Mouse (Mus musculus): ENCODE data around the gene Riok1. TPM values are rescaled to one million over a fixed set of nuclear protein-coding genes. Genes with fewer than 3 reads are reported as not detected.

Gene Riok1
- total RNA-seq (2018; cell fraction: chromatin; rRNA removed), result 100 to 1,000 TPM in 19 of 26 experiments, 10 to 100 TPM in 7; 51.5 to 181 (median 118) TPM
- 10 to 100 TPM in 25 of 26 experiments, 1 to 10 TPM in 1; 9.5 to 21.7 (median 15.4) TPM for total RNA-seq (2018; cell fraction: cytosol; rRNA removed)
- total RNA-seq (2018; cell fraction: nucleus; rRNA removed), result 10 to 100 TPM; 31.5 to 97.1 (median 54.6) TPM
- 13.6 to 19.2 TPM (median 18.8 TPM) in 3 replicates for polyA plus RNA-seq (2018)

- 7% methylated on average over 36 of the region's 37 CpGs for WGBS (ENCODE audit: missing documents)
- peak within 1 kb of the TSS; percentile 98 for H3K4me3 ChIP-seq (ENCODE audit: inconsistent target)
Observed at GRCm38 (mm10) chr13:38036343-38037043, at the start of gene Riok1. TSS of gene Riok1 (plus strand) at chr13:38036995.

DNA sequence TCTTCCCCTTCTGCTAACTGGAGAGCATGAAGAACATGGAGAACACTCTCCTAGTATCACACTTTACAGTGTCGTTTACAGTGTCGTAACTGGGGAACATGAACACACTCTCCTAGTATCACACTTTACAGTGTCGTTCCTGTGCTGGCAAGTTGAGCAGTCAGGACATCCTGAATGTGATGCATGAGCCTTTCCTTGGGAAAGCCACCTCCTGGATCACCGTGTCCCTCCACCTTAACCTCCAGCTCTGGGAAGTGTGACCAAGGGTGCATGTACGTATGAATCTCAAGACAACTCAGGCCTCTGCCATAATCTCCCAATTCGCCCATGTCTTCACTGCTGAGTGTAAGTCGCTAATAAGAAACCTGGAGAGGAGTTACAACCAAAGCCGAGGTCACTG, 47.1 kb upstream of the Riok1 start:
- Histone ChIP-seq H3K27ac (no peak overlapping the region), H3K79me2 (ENCODE audit: inconsistent target) (peaks cover 71% of the 10 kb centered on the region), H3K4me3 (ENCODE audit: inconsistent target) (no peak overlapping the region), H3K36me3 (ENCODE audit: inconsistent target) (peaks cover 53% of the 10 kb centered on the region)
- WGBS (ENCODE audit: missing documents), result 90% methylated on average over 8 of the region's 8 CpGs

More at GRCm38 (mm10) chr13:38036343-38037043, at the start of gene Riok1:
- Histone ChIP-seq H3K27ac (peak within 1 kb of the TSS; percentile 57), H3K36me3 (ENCODE audit: inconsistent target) (peaks cover 10% of the 10 kb centered on the region), H3K79me2 (ENCODE audit: inconsistent target) (peaks cover 36% of the 10 kb centered on the region)

GRCm38 (mm10) chr13:37992638-37993371, 44.0 kb upstream of the Riok1 start:
- H3K4me3 ChIP-seq (ENCODE audit: inconsistent target), result peak overlapping the region; percentile 71
- peaks cover 58% of the 10 kb centered on the region for H3K79me2 ChIP-seq (ENCODE audit: inconsistent target)
- H3K36me3 ChIP-seq (ENCODE audit: inconsistent target), result peaks cover 22% of the 10 kb centered on the region
- WGBS (ENCODE audit: missing documents), result 3% methylated on average over 10 of the region's 10 CpGs
- H3K27ac ChIP-seq, result peak overlapping the region; percentile 39

GRCm38 (mm10) chr13:37993376-37993703, 43.5 kb upstream of the Riok1 start:
- peak overlapping the region; percentile 39 for H3K27ac ChIP-seq

DNA sequence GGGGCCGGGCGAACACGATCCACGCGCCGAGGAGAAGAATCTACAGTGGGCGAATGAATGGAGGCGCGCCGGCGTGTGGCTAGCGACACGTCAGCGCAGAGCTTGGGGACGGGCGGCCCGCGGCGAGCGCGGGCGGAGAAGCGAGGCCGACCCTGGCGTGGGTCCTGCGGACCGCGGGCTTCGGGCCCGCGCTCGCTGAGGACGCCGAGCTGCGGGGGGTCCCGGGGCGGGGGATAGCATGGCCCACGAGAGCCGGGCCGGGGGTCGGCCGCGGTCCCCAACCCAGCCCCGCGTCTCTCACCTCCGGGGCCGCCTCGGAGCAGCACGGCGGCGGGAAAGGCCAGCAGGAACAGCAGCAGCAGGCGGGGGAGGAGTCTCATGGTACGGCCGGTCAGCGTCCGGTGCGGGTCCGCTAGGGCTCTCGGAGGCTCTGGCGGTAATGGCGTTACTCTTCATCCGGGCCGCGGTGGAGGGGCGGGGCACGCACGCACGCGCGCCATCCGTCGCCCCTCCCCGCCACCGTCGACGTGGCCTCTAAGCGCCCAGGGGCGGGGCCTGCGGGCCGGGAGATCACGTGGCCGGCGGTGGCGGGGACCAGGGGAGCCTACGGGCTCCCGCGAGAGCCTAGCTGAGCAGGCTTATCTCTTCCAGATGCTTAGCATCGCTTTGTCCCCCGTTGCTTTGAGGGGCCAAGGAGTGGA, 42.9 kb upstream of the Riok1 start, which contains the start of gene Ssr1:
Gene Ssr1 (minus strand): TSS at position 514 of the 701 bp plus-strand sequence.
- Histone ChIP-seq H3K27ac (peak within 1 kb of the TSS; percentile 39), H3K79me2 (ENCODE audit: inconsistent target) (peaks cover 47% of the 10 kb centered on the region), H3K36me3 (ENCODE audit: inconsistent target) (peaks cover 14% of the 10 kb centered on the region), H3K4me3 (ENCODE audit: inconsistent target) (peak within 1 kb of the TSS; percentile 71)
- WGBS (ENCODE audit: missing documents), result under 1% methylated on average over 73 of the region's 89 CpGs

More at GRCm38 (mm10) chr13:37993376-37993703, 43.5 kb upstream of the Riok1 start:
- Histone ChIP-seq H3K36me3 (ENCODE audit: inconsistent target) (peaks cover 19% of the 10 kb centered on the region), H3K4me3 (ENCODE audit: inconsistent target) (peak overlapping the region; percentile 71), H3K79me2 (ENCODE audit: inconsistent target) (peaks cover 52% of the 10 kb centered on the region)
- under 1% methylated on average over 14 of the region's 17 CpGs for WGBS (ENCODE audit: missing documents)

DNA sequence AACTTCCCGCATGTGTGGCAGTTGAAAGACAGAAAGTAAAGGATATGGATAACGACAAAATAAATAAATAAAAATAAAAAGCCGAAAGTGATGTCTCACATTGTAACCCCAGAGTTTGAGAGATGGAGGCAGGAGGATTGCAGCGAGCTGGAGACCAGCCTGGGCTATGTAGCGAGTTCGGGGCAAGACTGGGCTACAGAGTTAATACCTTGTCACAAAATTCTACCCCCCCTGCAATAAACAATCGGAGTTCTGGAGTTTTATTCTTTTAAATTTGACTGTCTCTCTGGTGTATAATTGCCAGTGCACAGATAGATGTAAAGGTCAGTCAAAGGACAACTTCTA, 42.4 kb upstream of the Riok1 start:
- 13% methylated on average over 7 of the region's 7 CpGs for WGBS (ENCODE audit: missing documents)
- Histone ChIP-seq H3K36me3 (ENCODE audit: inconsistent target) (peaks cover 8% of the 10 kb centered on the region; the same call in 1 of the 2 replicates), H3K4me3 (ENCODE audit: inconsistent target) (peak overlapping the region; percentile 22; the same call in 1 of the 2 replicates), H3K27ac (no peak overlapping the region), H3K79me2 (ENCODE audit: inconsistent target) (peaks cover 42% of the 10 kb centered on the region)

DNA sequence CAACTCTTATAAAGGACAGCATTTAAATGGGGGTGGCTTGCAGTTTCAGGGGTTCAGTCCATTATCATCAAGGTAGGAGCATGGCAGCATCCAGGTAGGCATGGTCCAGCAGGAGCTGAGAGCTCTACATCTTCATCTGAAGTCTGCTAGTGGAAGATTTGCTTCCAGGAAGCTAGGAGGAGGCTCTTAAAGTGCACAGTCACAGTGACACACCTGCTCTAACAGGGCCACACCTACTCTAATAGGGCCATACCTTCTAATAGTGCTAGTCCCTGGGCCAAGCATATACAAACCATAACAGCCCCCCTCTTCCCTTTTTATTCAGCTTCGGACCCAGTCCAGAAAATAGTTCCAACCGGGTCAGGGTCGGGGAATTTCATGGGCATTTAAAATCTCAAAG, 37.1 kb upstream of the Riok1 start:
- Histone ChIP-seq H3K79me2 (ENCODE audit: inconsistent target) (no peaks in the 10 kb centered on the region), H3K4me3 (ENCODE audit: inconsistent target) (no peak overlapping the region), H3K27ac (no peak overlapping the region), H3K36me3 (ENCODE audit: inconsistent target) (no peaks in the 10 kb centered on the region)
- 89% methylated on average over 3 of the region's 3 CpGs for WGBS (ENCODE audit: missing documents)

- 50% methylated on average over 1 of the region's 1 CpGs for WGBS (ENCODE audit: missing documents)
- Histone ChIP-seq H3K79me2 (ENCODE audit: inconsistent target) (no peaks in the 10 kb centered on the region), H3K36me3 (ENCODE audit: inconsistent target) (no peaks in the 10 kb centered on the region), H3K27ac (no peak overlapping the region), H3K4me3 (ENCODE audit: inconsistent target) (no peak overlapping the region)
Observed at GRCm38 (mm10) chr13:38002461-38002860, 34.3 kb upstream of the Riok1 start.

GRCm38 (mm10) chr13:38007972-38008371, 28.8 kb upstream of the Riok1 start:
- WGBS (ENCODE audit: missing documents), result 100% methylated on average over 2 of the region's 2 CpGs
- Histone ChIP-seq H3K79me2 (ENCODE audit: inconsistent target) (no peaks in the 10 kb centered on the region), H3K4me3 (ENCODE audit: inconsistent target) (no peak overlapping the region), H3K27ac (no peak overlapping the region), H3K36me3 (ENCODE audit: inconsistent target) (no peaks in the 10 kb centered on the region)

DNA sequence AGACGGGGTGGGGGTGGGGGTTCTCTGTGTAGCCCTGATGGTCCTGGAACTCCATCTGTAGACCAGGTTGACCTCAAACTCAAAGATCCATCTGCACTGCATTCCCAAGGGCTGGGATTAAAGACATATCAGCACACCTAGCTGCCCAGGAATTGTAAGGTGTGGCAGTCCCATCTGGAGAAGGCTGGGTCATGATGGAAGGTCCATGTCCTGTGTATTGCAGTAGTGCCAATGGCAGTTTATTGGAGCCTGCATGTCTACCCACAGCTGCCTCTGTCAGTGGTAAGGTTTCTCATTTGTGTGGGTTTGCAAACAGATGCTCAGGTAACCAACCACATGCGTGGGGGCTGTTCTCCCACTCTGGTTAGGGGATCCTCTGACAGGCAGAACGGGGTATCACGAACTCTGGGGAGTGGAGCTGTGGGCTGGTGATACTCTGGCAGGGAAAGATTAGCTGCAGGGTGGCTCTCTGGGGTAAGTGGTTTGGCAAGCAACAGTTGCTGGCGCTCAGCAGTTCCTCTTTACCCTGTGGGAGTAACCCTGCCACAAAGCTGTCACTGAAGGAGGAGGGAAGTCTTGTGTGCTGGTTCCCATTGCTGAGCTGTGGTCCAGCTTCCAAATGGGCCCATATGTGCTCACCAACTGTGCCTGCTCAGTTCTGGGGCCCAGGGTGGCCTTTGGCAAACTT, 26.9 kb upstream of the Riok1 start:
- Histone ChIP-seq H3K4me3 (ENCODE audit: inconsistent target) (no peak overlapping the region), H3K36me3 (ENCODE audit: inconsistent target) (no peaks in the 10 kb centered on the region), H3K79me2 (ENCODE audit: inconsistent target) (no peaks in the 10 kb centered on the region), H3K27ac (peak overlapping the region; percentile 48)
- 7% methylated on average over 4 of the region's 5 CpGs for WGBS (ENCODE audit: missing documents)

- 10% methylated on average over 5 of the region's 5 CpGs for WGBS (ENCODE audit: missing documents)
- no peaks in the 10 kb centered on the region for H3K36me3 ChIP-seq (ENCODE audit: inconsistent target)
- no peaks in the 10 kb centered on the region for H3K79me2 ChIP-seq (ENCODE audit: inconsistent target)
- peak overlapping the region; percentile 48 for H3K27ac ChIP-seq
- H3K4me3 ChIP-seq (ENCODE audit: inconsistent target), result no peak overlapping the region
Observed at GRCm38 (mm10) chr13:38010444-38010910, 26.3 kb upstream of the Riok1 start.

DNA sequence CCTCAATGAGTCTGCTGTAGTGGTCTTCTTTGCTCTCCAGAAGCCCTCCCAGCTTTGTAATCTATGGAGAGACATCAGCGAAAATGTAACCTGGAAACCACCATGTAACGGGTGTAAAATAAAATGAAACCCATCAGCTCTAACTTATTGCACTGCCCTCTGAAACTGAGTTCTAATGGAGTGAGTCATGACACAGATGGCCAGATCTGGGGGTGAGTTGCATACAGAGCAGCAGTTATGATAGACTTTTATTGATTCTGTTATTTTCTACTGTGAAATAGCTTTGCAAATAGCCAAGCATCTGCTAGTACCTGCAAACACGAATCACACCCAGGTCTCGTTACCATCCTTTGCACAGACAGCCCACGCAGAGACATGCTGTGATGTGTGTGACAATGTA, 24.4 kb upstream of the Riok1 start:
- no peak overlapping the region for H3K4me3 ChIP-seq (ENCODE audit: inconsistent target)
- H3K79me2 ChIP-seq (ENCODE audit: inconsistent target), result no peaks in the 10 kb centered on the region
- whole genome bisulfite sequencing (ENCODE audit: missing documents), result 95% methylated on average over 5 of the region's 5 CpGs
- H3K27ac ChIP-seq, result no peak overlapping the region
- no peaks in the 10 kb centered on the region for H3K36me3 ChIP-seq (ENCODE audit: inconsistent target)

- 92% methylated on average over 4 of the region's 4 CpGs for WGBS (ENCODE audit: missing documents)
- Histone ChIP-seq H3K4me3 (ENCODE audit: inconsistent target) (no peak overlapping the region), H3K27ac (no peak overlapping the region)
Observed at GRCm38 (mm10) chr13:38015591-38015990, 21.2 kb upstream of the Riok1 start.

DNA sequence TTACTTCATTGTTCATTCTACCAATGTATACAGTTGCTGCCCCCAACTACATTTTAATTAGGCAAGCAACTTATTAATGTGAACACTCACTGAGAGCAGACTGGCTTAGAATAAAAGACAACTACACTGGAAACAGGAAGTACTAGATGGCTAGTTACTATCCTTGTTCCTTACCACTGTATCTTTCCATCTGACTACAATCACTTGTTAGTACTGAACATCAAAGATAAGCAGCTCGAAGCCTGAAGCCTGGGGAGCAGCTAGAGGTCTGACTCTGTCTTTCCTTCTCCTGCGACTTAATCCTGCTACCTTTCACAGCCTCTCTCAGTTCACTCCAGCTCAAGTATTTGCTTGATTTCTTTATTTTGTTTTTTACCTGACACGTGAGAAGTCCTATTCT, 18.0 kb upstream of the Riok1 start:
- WGBS (ENCODE audit: missing documents), result 87% methylated on average over 3 of the region's 3 CpGs
- Histone ChIP-seq H3K4me3 (ENCODE audit: inconsistent target) (no peak overlapping the region), H3K36me3 (ENCODE audit: inconsistent target) (no peaks in the 10 kb centered on the region), H3K27ac (no peak overlapping the region), H3K79me2 (ENCODE audit: inconsistent target) (no peaks in the 10 kb centered on the region)

More at GRCm38 (mm10) chr13:38015591-38015990, 21.2 kb upstream of the Riok1 start:
- H3K79me2 ChIP-seq (ENCODE audit: inconsistent target), result no peaks in the 10 kb centered on the region
- H3K36me3 ChIP-seq (ENCODE audit: inconsistent target), result no peaks in the 10 kb centered on the region
